Mouse (Mus musculus) G1E (cell line): ENCODE data around the gene Mccc1. TPM values are rescaled to one million over a fixed set of nuclear protein-coding genes. Genes with fewer than 3 reads are reported as not detected.

ENCODE experiments used
- ATAC-seq: 2 replicates; pipeline ENCODE4 v1.8.0; 2016; ENCODE audit warnings: mild to moderate bottlenecking; ENCODE audit not compliant: insufficient number of reproducible peaks, poor library complexity, low FRiP score, severe bottlenecking; ENCODE audit errors: extremely low read depth
- DNase-seq: peaks from one replicate; pipeline ENCODE4 v3.0.0; 2012; ENCODE audit warnings: low spot score
- H3K27me3 ChIP-seq: 2 replicates; pipeline ENCODE4 v1.6.1; 2012; ENCODE audit warnings: mild to moderate bottlenecking, low read length, inconsistent platforms; ENCODE audit not compliant: insufficient read depth
- H3K36me3 ChIP-seq: replicated peaks from 2 replicates; pipeline ENCODE3; 2012; ENCODE audit warnings: mild to moderate bottlenecking, inconsistent platforms
- H3K4me1 ChIP-seq: 2 replicates; pipeline ENCODE4 v1.6.1; 2012; ENCODE audit warnings: low read depth, low read length, inconsistent platforms, mixed read lengths; ENCODE audit not compliant: insufficient read depth
- H3K4me3 ChIP-seq: 2 replicates; pipeline ENCODE4 v1.5.1; 2012; ENCODE audit warnings: low read depth, mild to moderate bottlenecking, inconsistent platforms, low read length, moderate library complexity, mixed read lengths
- H3K9me3 ChIP-seq: replicated peaks from 2 replicates; pipeline ENCODE4 v1.6.1; 2012; ENCODE audit warnings: inconsistent platforms
- CTCF ChIP-seq: IDR thresholded peaks from 2 replicates; pipeline ENCODE4 v1.5.1; 2012; ENCODE audit warnings: low read depth, low read length, inconsistent platforms, mixed read lengths
- GATA1 ChIP-seq: IDR thresholded peaks from 2 replicates; pipeline ENCODE4 v1.6.1; 2012; ENCODE audit warnings: borderline replicate concordance, low read length, inconsistent platforms, mixed read lengths
- GATA2 ChIP-seq: IDR thresholded peaks from 2 replicates; pipeline ENCODE4 v1.6.1; 2012; ENCODE audit warnings: low read depth, low read length, inconsistent platforms, borderline replicate concordance
- POLR2AphosphoS5 ChIP-seq: IDR thresholded peaks from 2 replicates; pipeline ENCODE4 v1.6.1; 2012; ENCODE audit warnings: low read depth, low read length, inconsistent platforms; ENCODE audit not compliant: insufficient replicate concordance
- TAL1 ChIP-seq: conservative IDR thresholded peaks from 2 replicates; pipeline ENCODE4 v1.6.1; 2012; ENCODE audit warnings: low read depth, low read length, inconsistent platforms, mixed read lengths
- polyA plus RNA-seq: library from polyadenylated mRNA; stranded (reverse); fragments of >175 nt; gene quantifications from 2 replicates; pipeline ENCODE4 v1.2.3, GENCODE M21; 2012
- total RNA-seq, 2 experiments: library from RNA; stranded (forward) in 1 of 2; stranded (reverse) in 1 of 2; fragments of 200-1000 nt in 1 of 2; fragments of >200 nt in 1 of 2; fragmentation: Nextera tagmentation in 1 of 2; gene quantifications; 2 replicates each; pipeline ENCODE4 v1.2.3; 2014 to 2017

Gene Mccc1
- total and polyA plus RNA-seq, 3 experiments: 2.5 to 12.1 (median 8.2) TPM

- ATAC-seq (no peak), DNase-seq (no peak)
- TF ChIP-seq POLR2AphosphoS5: no peak
- no peak for TF ChIP-seq GATA2
- TF ChIP-seq CTCF: no peak
- no peak for TF ChIP-seq GATA1
- TF ChIP-seq TAL1: no peak
- no peak overlapping the region for H3K4me3 ChIP-seq
- H3K36me3 ChIP-seq: no peaks in the 10 kb centered on the region
- no peaks in the 10 kb centered on the region; the same call in 1 of the 2 replicates for H3K4me1 ChIP-seq
- H3K27me3 ChIP-seq: no peaks in the 10 kb centered on the region
- peaks cover 2% of the 10 kb centered on the region for H3K9me3 ChIP-seq
These were observed 46.7 kb downstream of the Mccc1 start for GRCm38 (mm10) chr3:35953816-35954215.

GRCm38 (mm10) chr3:35953184-35953583, 47.3 kb downstream of the Mccc1 start:
- ATAC-seq (no peak), DNase-seq (no peak)
- Histone ChIP-seq H3K9me3 (peaks cover 2% of the 10 kb centered on the region), H3K27me3 (no peaks in the 10 kb centered on the region), H3K4me1 (no peaks in the 10 kb centered on the region; the same call in 1 of the 2 replicates), H3K36me3 (no peaks in the 10 kb centered on the region), H3K4me3 (no peak overlapping the region)
- TF ChIP-seq TAL1 (no peak), GATA2 (no peak), CTCF (no peak), GATA1 (no peak), POLR2AphosphoS5 (no peak)

GRCm38 (mm10) chr3:35948197-35948596, 52.3 kb downstream of the Mccc1 start:
- no peak overlapping the region for H3K4me3 ChIP-seq
- H3K4me1 ChIP-seq: peaks cover 7% of the 10 kb centered on the region
- no peaks in the 10 kb centered on the region for H3K9me3 ChIP-seq
- peaks cover 2% of the 10 kb centered on the region for H3K36me3 ChIP-seq
- ATAC-seq (no peak), DNase-seq (no peak)
- TF ChIP-seq GATA1 (no peak), TAL1 (no peak), CTCF (no peak), GATA2 (no peak), POLR2AphosphoS5 (no peak)
- H3K27me3 ChIP-seq: no peaks in the 10 kb centered on the region

- H3K4me1 ChIP-seq: peaks cover 19% of the 10 kb centered on the region
- ATAC-seq: no peak
- no peak for DNase-seq
- peaks cover 56% of the 10 kb centered on the region for H3K36me3 ChIP-seq
- no peaks in the 10 kb centered on the region for H3K27me3 ChIP-seq
- no peak overlapping the region for H3K4me3 ChIP-seq
- no peaks in the 10 kb centered on the region for H3K9me3 ChIP-seq
- TF ChIP-seq GATA2: no peak
- no peak for TF ChIP-seq CTCF
- no peak for TF ChIP-seq TAL1
These were observed 59.9 kb downstream of the Mccc1 start for GRCm38 (mm10) chr3:35940520-35941135.

GRCm38 (mm10) chr3:35940047-35940446, 60.4 kb downstream of the Mccc1 start:
- peaks cover 62% of the 10 kb centered on the region for H3K36me3 ChIP-seq
- ATAC-seq (no peak), DNase-seq (no peak)
- H3K27me3 ChIP-seq: no peaks in the 10 kb centered on the region
- TF ChIP-seq GATA1 (no peak), CTCF (no peak), TAL1 (no peak), POLR2AphosphoS5 (no peak), GATA2 (no peak)
- no peak overlapping the region for H3K4me3 ChIP-seq
- H3K9me3 ChIP-seq: no peaks in the 10 kb centered on the region
- peaks cover 22% of the 10 kb centered on the region for H3K4me1 ChIP-seq

GRCm38 (mm10) chr3:35937345-35937744, 63.1 kb downstream of the Mccc1 start, which contains the start of gene Dcun1d1:
Gene Dcun1d1, minus strand, starts transcription at chr3:35937445.
- ATAC-seq: no peak
- DNase-seq: no peak
- Histone ChIP-seq H3K4me1 (peaks cover 30% of the 10 kb centered on the region), H3K36me3 (peaks cover 68% of the 10 kb centered on the region), H3K9me3 (no peaks in the 10 kb centered on the region), H3K27me3 (no peaks in the 10 kb centered on the region), H3K4me3 (no peak within 1 kb of the TSS)
- TF ChIP-seq GATA2 (no peak), GATA1 (no peak), TAL1 (no peak), CTCF (no peak), POLR2AphosphoS5 (no peak)
